Mouse (Mus musculus) testis, adult 2 months (tissue): ENCODE results near the gene Thada. TPM values are rescaled to one million over a fixed set of nuclear protein-coding genes. Genes with fewer than 3 reads are reported as not detected.

Source experiments
- H3K27ac ChIP-seq: fragments of 200-500 bp; 2 replicates; pipeline ENCODE4 v1.5.1; 2012; ENCODE audit warnings: low read depth, low read length; ENCODE audit not compliant: control insufficient read depth, insufficient read depth
- H3K27me3 ChIP-seq: fragments of 200-500 bp; 2 replicates; pipeline ENCODE4 v1.6.1; 2012; ENCODE audit warnings: mild to moderate bottlenecking, low read length, moderate library complexity; ENCODE audit not compliant: control insufficient read depth, insufficient read depth
- H3K36me3 ChIP-seq: fragments of 200-500 bp; 2 replicates; pipeline ENCODE4 v1.6.1; 2012; ENCODE audit warnings: mild to moderate bottlenecking, low read length; ENCODE audit not compliant: control insufficient read depth, insufficient read depth
- H3K4me1 ChIP-seq: fragments of 200-500 bp; 2 replicates; pipeline ENCODE4 v1.6.1; 2012; ENCODE audit warnings: low read length; ENCODE audit not compliant: control insufficient read depth, insufficient read depth
- H3K4me3 ChIP-seq: fragments of 200-500 bp; 2 replicates; pipeline ENCODE4 v1.5.1; 2012; ENCODE audit warnings: low read depth, mild to moderate bottlenecking, low read length, moderate library complexity, mixed read lengths; ENCODE audit not compliant: control insufficient read depth
- CTCF ChIP-seq: fragments of 200-500 bp; IDR thresholded peaks from 2 replicates; pipeline ENCODE4 v1.5.1; 2012; ENCODE audit warnings: low read depth, mild to moderate bottlenecking, inconsistent platforms, low read length, moderate library complexity; ENCODE audit not compliant: control insufficient read depth, insufficient read depth, insufficient replicate concordance
- POLR2A ChIP-seq: fragments of 200-500 bp; IDR thresholded peaks from 2 replicates; pipeline ENCODE4 v1.6.1; 2012; ENCODE audit warnings: low read depth, mild to moderate bottlenecking, inconsistent platforms, low read length, moderate library complexity; ENCODE audit not compliant: control insufficient read depth
- polyA plus RNA-seq: library from polyadenylated mRNA; depleted of rRNA; stranded (reverse); fragments of >200 nt; gene quantifications from 2 replicates; pipeline ENCODE4 v1.2.3, GENCODE M21; 2012

Gene Thada
- polyA plus RNA-seq, 1 experiment = 15.8 TPM

DNA sequence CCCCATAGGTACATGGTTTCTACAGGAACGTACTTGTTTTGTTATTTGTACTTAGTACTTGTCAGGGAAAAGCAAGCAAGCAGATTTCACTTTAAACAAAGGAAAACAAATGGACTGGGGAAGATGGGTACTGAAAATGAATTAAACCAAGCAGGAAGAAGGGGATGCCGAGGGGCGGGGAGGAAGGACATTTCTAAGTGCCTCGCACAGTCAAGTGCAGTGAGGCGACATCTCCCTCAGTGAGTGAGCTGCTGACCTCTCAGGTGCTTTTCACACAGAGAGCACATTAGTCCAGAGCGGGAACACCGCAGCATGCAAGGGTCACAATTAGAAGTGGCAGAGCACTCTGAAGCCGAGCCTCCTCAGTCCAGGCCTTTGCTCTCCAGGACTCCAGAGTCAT is 135.0 kb downstream of the Thada start:
- H3K4me3 ChIP-seq = no peak overlapping the region
- H3K27me3 ChIP-seq = no peaks in the 10 kb centered on the region
- H3K36me3 ChIP-seq = no peaks in the 10 kb centered on the region
- no peak overlapping the region for H3K27ac ChIP-seq
- no peaks in the 10 kb centered on the region for H3K4me1 ChIP-seq
- TF ChIP-seq CTCF (no peak), POLR2A (no peak)

DNA sequence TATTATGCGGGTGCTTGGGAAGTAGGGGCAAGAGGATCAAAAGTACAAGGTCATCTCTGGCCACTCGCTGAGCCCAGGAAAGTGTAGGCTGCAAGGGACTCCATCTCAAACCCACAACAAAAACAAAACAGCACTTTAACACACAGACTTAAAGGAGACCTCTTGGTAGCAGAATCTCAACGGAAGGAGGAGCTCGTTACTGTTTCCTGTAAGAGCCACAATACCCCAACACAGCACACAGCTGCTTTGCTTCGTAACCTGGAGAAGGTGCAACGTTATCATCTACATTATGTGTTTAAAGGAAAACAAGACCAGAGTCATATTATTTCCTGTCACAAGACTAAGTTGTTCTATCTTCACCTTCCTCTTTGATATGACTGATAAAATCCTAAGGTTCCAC is 135.5 kb downstream of the Thada start:
- H3K36me3 ChIP-seq = no peaks in the 10 kb centered on the region
- no peak overlapping the region for H3K4me3 ChIP-seq
- H3K27ac ChIP-seq = no peak overlapping the region

DNA sequence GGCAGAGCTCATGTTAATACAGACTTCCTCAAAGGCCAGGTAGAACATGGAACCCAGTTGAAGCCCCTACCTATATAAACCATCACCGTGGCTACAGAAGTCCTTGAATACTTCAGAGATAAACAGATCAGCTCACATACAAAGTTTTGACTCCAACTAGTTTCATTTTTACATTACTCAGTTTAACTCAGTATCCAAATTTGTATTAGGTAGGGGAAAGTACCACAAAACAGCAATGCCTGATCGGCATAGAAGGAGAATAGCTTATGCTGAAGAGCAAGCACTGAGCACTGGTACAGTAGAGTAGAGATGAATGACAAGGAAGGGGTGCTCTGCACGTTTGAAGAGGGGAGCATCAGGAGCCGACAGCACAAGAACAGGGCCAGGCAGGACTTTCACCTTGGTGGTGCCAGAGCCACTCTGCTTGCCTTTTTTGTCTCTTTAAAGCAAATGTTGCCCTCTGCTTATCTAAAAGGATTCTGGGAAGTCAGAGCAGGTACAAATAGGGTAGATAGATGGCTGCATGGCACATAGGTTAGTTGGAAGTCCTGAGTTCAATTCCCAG is 136.0 kb downstream of the Thada start:
- no peaks in the 10 kb centered on the region for H3K36me3 ChIP-seq
- H3K4me3 ChIP-seq = no peak overlapping the region
- no peaks in the 10 kb centered on the region for H3K4me1 ChIP-seq
- TF ChIP-seq CTCF (no peak), POLR2A (no peak)
- no peak overlapping the region for H3K27ac ChIP-seq
- no peaks in the 10 kb centered on the region for H3K27me3 ChIP-seq

More for the DNA sequence above, 135.5 kb downstream of the Thada start:
- TF ChIP-seq POLR2A = no peak
- TF ChIP-seq CTCF = no peak
- H3K27me3 ChIP-seq = no peaks in the 10 kb centered on the region
- H3K4me1 ChIP-seq = no peaks in the 10 kb centered on the region

DNA sequence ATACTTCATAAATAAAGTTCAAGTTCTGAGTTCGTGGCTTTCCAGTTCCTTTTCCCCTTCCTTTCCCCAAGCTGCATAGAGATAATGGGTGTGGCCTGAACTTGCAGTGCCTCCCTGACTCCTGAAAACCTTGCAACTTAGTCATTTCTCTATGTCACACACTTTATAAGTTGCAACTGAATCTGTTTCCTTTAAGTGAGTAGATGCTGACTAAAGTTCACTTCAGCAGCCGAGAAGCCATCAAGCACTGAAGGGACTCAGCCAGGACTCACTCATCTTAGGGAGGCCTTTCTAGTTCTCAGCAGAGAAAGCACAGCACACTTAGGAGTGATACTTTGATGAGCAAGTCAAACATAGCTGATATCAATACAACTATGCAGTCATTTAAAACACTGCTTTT is 137.5 kb downstream of the Thada start:
- no peak overlapping the region for H3K4me3 ChIP-seq
- no peaks in the 10 kb centered on the region for H3K27me3 ChIP-seq
- no peak overlapping the region for H3K27ac ChIP-seq
- H3K36me3 ChIP-seq = no peaks in the 10 kb centered on the region
- TF ChIP-seq POLR2A = no peak
- no peak for TF ChIP-seq CTCF
- no peaks in the 10 kb centered on the region for H3K4me1 ChIP-seq

DNA sequence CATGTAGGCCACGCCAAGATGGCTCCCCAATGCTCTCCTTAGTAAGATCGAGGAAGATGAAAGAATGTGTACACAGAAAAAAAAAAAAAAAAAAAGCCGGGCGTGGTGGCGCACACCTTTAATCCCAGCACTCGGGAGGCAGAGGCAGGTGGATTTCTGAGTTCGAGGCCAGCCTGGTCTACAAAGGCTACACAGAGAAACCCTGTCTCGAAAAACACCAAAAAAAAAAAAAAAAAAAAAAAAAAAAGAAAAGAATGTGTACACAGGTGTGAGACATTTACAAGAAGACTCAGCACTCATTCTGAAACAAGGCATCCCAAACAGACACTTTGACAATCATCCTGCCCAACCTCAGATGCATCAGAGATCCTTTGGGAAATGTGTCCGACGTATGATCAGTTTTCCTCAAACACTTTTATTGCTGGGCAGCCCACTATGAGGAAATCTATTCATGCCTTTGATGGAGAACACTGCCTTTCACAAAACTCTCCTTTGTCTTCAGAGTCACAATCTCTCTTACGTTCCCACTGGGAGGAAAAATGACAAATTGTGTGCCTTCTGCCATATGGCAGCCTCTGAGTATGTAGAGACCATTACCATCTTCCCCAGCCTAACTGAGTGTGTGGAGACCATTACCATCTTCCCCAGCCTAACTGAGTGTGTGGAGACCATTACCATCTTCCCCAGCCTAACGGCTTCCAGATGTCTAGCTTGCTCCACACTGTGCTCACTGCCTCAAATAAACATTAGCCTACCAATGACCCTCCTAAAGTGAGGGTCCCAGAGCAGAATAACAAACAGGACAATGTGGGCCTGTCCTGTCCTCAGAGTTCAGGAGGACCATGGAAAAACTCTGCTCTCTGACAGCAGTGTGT is 138.7 kb downstream of the Thada start:
- TF ChIP-seq CTCF = no peak
- no peak for TF ChIP-seq POLR2A
- no peak overlapping the region for H3K27ac ChIP-seq
- H3K4me1 ChIP-seq = no peaks in the 10 kb centered on the region; the same call in 1 of the 2 replicates
- no peak overlapping the region for H3K4me3 ChIP-seq
- H3K36me3 ChIP-seq = no peaks in the 10 kb centered on the region
- H3K27me3 ChIP-seq = no peaks in the 10 kb centered on the region

DNA sequence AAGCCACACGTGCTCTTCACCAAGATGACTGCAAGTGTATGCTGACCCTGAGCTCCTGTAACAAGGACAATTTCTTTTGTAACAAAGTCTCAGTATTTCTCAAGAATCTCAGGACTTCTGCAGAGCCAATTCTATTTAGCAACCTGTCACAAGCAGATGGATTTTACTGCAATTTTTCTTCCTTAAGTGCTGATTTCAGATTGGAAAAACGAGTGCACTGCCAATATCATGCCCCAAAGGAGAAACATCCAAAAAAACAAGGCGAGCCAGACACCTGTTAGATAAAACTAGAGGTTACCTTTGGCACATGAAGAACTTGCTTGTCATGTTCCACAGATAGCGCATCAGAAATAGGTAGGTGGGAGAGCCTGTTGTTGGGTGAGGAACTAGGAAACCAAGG is 143.8 kb downstream of the Thada start:
- no peaks in the 10 kb centered on the region for H3K27me3 ChIP-seq
- H3K36me3 ChIP-seq = no peaks in the 10 kb centered on the region
- H3K27ac ChIP-seq = no peak overlapping the region
- TF ChIP-seq CTCF (no peak), POLR2A (no peak)
- no peaks in the 10 kb centered on the region; the same call in 1 of the 2 replicates for H3K4me1 ChIP-seq
- no peak overlapping the region for H3K4me3 ChIP-seq

DNA sequence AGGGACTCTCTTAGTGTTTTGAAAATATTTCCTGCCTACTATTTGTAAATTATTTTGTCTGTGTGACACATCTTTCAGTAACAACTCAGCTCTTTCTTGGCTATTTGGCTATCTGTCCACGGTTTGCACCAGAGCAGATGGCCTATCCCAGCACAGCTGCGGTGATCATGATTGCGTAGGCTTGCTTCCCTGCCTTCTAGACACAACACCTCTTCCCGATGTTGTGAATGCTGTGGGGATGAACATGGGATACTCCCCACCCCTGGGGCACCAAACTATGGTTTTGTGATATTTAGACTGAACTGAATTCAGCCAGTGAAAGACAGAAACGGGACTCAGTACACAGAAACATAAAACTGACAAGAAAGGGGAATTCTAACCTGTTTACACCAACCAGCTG is 144.7 kb downstream of the Thada start:
- H3K36me3 ChIP-seq = no peaks in the 10 kb centered on the region
- no peaks in the 10 kb centered on the region for H3K27me3 ChIP-seq

More for the DNA sequence above, 144.7 kb downstream of the Thada start:
- H3K4me3 ChIP-seq = no peak overlapping the region
- no peak overlapping the region for H3K27ac ChIP-seq
- TF ChIP-seq POLR2A = no peak
- H3K4me1 ChIP-seq = no peaks in the 10 kb centered on the region; the same call in 1 of the 2 replicates
